Mouse (Mus musculus) ES-E14 (cell line): ENCODE results near the gene Kif26b. TPM values are rescaled to one million over a fixed set of nuclear protein-coding genes. Genes with fewer than 3 reads are reported as not detected.

Experiments
- DNase-seq: peaks from one replicate; pipeline ENCODE4 v3.0.0-alpha.2; 2013; ENCODE audit warnings: low read depth, low spot score
- H3K27ac ChIP-seq: 2 replicates; pipeline ENCODE4 v1.5.1; 2012; ENCODE audit warnings: low read depth, mild to moderate bottlenecking, low read length, moderate library complexity, mixed read lengths; ENCODE audit not compliant: poor library complexity, insufficient read depth, severe bottlenecking
- H3K36me3 ChIP-seq: 2 replicates; pipeline ENCODE4 v1.6.1; 2012; ENCODE audit warnings: mild to moderate bottlenecking, low read length, moderate library complexity, mixed read lengths; ENCODE audit not compliant: control insufficient read depth, poor library complexity, insufficient read depth, severe bottlenecking
- H3K4me1 ChIP-seq, 2 experiments: fragments of 150-350 bp in 1 of 2; sonication (generic) in 1 of 2; 2 replicates each; pipeline ENCODE4 v1.6.1; 2012; ENCODE audit warnings: low read length in 2 of 2, mild to moderate bottlenecking in 1 of 2, mixed read lengths in 1 of 2; ENCODE audit not compliant: control insufficient read depth in 2 of 2, insufficient read depth in 2 of 2, poor library complexity in 1 of 2
- H3K4me3 ChIP-seq, 2 experiments: fragments of 150-350 bp in 1 of 2; sonication (generic) in 1 of 2; 2 replicates each; pipeline ENCODE4 v1.5.1; 2012; ENCODE audit warnings: low read length in 2 of 2, low read depth in 1 of 2, mild to moderate bottlenecking in 1 of 2, mixed read lengths in 1 of 2; ENCODE audit not compliant: insufficient read depth in 1 of 2, poor library complexity in 1 of 2, severe bottlenecking in 1 of 2
- H3K9ac ChIP-seq: 2 replicates; pipeline ENCODE4 v1.6.1; 2012; ENCODE audit warnings: low read depth, mild to moderate bottlenecking, low read length, mixed read lengths; ENCODE audit not compliant: poor library complexity, insufficient read depth, severe bottlenecking
- H3K9me3 ChIP-seq: fragments of 150-350 bp; sonication (generic); 2 replicates; pipeline ENCODE4 v1.6.1; 2012; ENCODE audit warnings: low read depth, mild to moderate bottlenecking, low read length; ENCODE audit not compliant: control insufficient read depth, insufficient read depth
- CHD2 ChIP-seq: IDR thresholded peaks from 2 replicates; pipeline ENCODE4 v1.6.1; 2014; ENCODE audit warnings: mild to moderate bottlenecking, low read depth, low read length, inconsistent platforms
- HCFC1 ChIP-seq: IDR thresholded peaks from 2 replicates; pipeline ENCODE4 v1.6.1; 2012; ENCODE audit warnings: low read length, inconsistent platforms, borderline replicate concordance; ENCODE audit not compliant: insufficient read depth
- MAFK ChIP-seq: IDR thresholded peaks from 2 replicates; pipeline ENCODE4 v1.6.1; 2014; ENCODE audit warnings: mild to moderate bottlenecking, low read depth, low read length, inconsistent platforms; ENCODE audit not compliant: insufficient read depth
- ZC3H11A ChIP-seq: IDR thresholded peaks from 2 replicates; pipeline ENCODE4 v1.6.1; 2012; ENCODE audit warnings: low read depth, mild to moderate bottlenecking, inconsistent platforms, low read length, borderline replicate concordance
- ZNF384 ChIP-seq: IDR thresholded peaks from 2 replicates; pipeline ENCODE4 v1.6.1; 2012; ENCODE audit warnings: low read depth, low read length, inconsistent platforms
- in situ Hi-C, 2 experiments: fragments of 600-800 bp; cut with MboI; formaldehyde crosslinking; loops; one replicate each; pipeline ENCODE4 v1.15.1; 2025; ENCODE audit warnings: low sequenced_read_pairs in 2 of 2, inconsistent platforms in 1 of 2; ENCODE audit not compliant: unreplicated experiment in 2 of 2
- total RNA-seq: library from RNA; depleted of rRNA; stranded (reverse); fragments of 300-350 nt; gene quantifications from 2 replicates; pipeline ENCODE4 v1.2.3, GENCODE M21; 2012

Gene Kif26b
- total RNA-seq, 1 experiment = 0.94 TPM

GRCm38 (mm10) chr1:178522389-178522788, 6.5 kb upstream of the Kif26b start:
- H3K4me3 ChIP-seq = no peak overlapping the region
- H3K4me1 ChIP-seq = no peaks in the 10 kb centered on the region; a peak in 1 of 4 replicates
- no peaks in the 10 kb centered on the region for H3K36me3 ChIP-seq
- H3K9me3 ChIP-seq = no peaks in the 10 kb centered on the region
- no peak for TF ChIP-seq ZNF384
- TF ChIP-seq CHD2 = no peak
- no peak for TF ChIP-seq ZC3H11A
- no peak for TF ChIP-seq MAFK
- no peak for TF ChIP-seq HCFC1
- H3K27ac ChIP-seq = no peak overlapping the region
- DNase-seq = no peak
- in situ Hi-C loops = loop anchor here in 1 of 2 experiments (10.0 kb wide), 1 partner anchor 622 kb away; no protein-coding TSS in a partner anchor
- H3K9ac ChIP-seq = no peak overlapping the region

GRCm38 (mm10) chr1:178523152-178523551, 5.8 kb upstream of the Kif26b start:
- TF ChIP-seq HCFC1 (no peak), ZC3H11A (no peak), MAFK (no peak), ZNF384 (no peak), CHD2 (no peak)
- Histone ChIP-seq H3K4me1 (no peaks in the 10 kb centered on the region; a peak in 1 of 4 replicates), H3K27ac (no peak overlapping the region), H3K36me3 (no peaks in the 10 kb centered on the region), H3K9me3 (no peaks in the 10 kb centered on the region), H3K9ac (no peak overlapping the region), H3K4me3 (no peak overlapping the region)
- in situ Hi-C loops = loop anchor here in 1 of 2 experiments (10.0 kb wide), 1 partner anchor 622 kb away; no protein-coding TSS in a partner anchor
- DNase-seq = no peak

DNA sequence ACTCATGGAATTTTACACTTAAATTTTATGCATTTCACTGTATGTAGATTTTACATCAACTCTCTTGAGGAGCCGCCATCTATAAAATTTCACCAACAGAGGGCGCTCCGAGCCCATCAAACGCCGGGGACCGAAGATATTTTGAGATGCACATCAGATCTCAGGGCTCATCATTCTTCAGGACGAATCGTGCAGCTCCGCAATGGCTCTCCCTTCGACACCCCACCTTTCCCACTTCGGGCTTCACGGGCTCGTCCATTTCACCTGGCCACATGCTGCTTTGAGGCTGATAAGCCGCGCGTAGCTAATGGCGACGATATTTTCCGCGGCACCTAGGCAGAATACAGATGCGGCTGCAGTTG, 1.8 kb upstream of the Kif26b start:
- Histone ChIP-seq H3K9ac (0 out of 2 replicates have a peak overlapping the region, but pooled peaks have one; percentile 6), H3K4me1 (no peaks in the 10 kb centered on the region; a peak in 1 of 4 replicates), H3K27ac (no peak overlapping the region), H3K9me3 (no peaks in the 10 kb centered on the region), H3K36me3 (no peaks in the 10 kb centered on the region), H3K4me3 (peak overlapping the region; percentile 52 to 79)
- in situ Hi-C loops = loop anchor here in 1 of 2 experiments (5.0 to 10.0 kb wide), 2 partner anchors 450 to 618 kb away; no protein-coding TSS in a partner anchor
- TF ChIP-seq ZC3H11A (peak; percentile 86), CHD2 (no peak)
- peak; percentile 87 for DNase-seq

DNA sequence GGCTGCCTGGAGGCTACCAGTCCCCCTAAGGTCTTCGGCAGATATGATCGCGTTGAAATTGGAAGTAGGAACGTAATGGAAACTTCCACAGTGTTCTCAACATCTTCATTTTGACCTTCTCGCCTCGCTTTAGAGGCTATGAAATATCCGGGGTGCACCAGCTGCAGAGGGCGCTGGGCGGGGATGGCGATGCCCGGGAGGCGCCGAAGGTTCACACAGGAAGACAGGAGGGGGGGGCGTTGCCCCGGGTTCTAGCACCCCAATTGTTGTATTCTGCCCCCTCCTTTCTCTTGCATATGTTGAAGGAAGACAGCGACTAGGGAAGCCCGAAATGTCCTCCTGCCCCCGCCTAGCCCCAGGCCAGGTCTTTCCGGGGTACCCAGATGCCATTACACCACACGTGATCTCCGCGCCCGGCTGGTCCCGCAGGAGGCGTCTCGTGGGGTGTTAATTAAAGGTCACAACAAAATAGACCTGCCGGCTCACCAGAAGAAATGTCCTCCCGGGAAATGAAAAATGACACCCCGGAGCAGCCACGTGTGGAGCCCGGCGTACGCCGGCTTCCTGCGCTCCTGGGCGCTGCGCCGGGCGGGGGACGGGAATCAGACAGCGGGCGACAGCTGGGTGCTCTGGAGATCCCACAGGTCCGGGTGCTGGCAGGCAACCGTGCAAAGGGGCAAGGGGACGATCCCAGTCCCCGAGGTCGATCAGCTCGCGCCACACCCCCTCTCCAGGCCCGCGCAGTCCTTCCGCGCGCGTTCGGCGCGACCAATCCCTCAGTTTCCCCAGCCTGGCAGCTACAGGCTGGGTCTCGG, 1.2 kb upstream of the Kif26b start:
- peak overlapping the region; percentile 52 to 79 for H3K4me3 ChIP-seq
- in situ Hi-C loops = loop anchor here in 1 of 2 experiments (5.0 to 10.0 kb wide), 2 partner anchors 450 to 617 kb away; no protein-coding TSS in a partner anchor
- peak overlapping the region; percentile 6 for H3K9ac ChIP-seq
- H3K4me1 ChIP-seq = no peaks in the 10 kb centered on the region; a peak in 1 of 4 replicates
- no peak for DNase-seq
- TF ChIP-seq CHD2 (no peak), ZC3H11A (no peak), HCFC1 (no peak), MAFK (no peak), ZNF384 (no peak)
- H3K9me3 ChIP-seq = no peaks in the 10 kb centered on the region
- H3K36me3 ChIP-seq = no peaks in the 10 kb centered on the region
- H3K27ac ChIP-seq = no peak overlapping the region
